In genomic region chr19:56108796-56109195, GRCm38 (mm10) we compare ENCODE assay signal across 13 mouse cellular contexts.
"Had no signal": no experiment of that assay in that cellular context is flagged by ENCODE, and none has a peak within 500 bp of the region (broad histone marks: within the 10 kb centered on the region; RNA-seq: fewer than 3 reads in every experiment).

No protein-coding gene starts in this region.

- H3K4me2 ChIP-seq: lung, embryonic 14.5 days; midbrain, embryonic 13.5 days; midbrain, embryonic 15.5 days; neural tube, embryonic 12.5 days; stomach, embryonic 15.5 days had no signal

- H3K27me3 ChIP-seq: midbrain, embryonic 13.5 days; midbrain, embryonic 15.5 days; stomach, embryonic 15.5 days had no signal

- H3K9me3 ChIP-seq: midbrain, embryonic 13.5 days; stomach, embryonic 15.5 days had no signal

- DNase-seq: lung, adult 18-20 months; lung, embryonic 14.5 days; lung, postnatal 10 days; lung, postnatal 4 days; right cerebral cortex, postnatal 14 days; thymus, postnatal 14 days; thymus, postnatal 36 days had no signal

- H3K9ac ChIP-seq: lung, embryonic 14.5 days; midbrain, embryonic 13.5 days; midbrain, embryonic 15.5 days; neural tube, embryonic 12.5 days; stomach, embryonic 15.5 days had no signal

- H3K36me3 ChIP-seq: midbrain, embryonic 10.5 days; midbrain, embryonic 13.5 days; midbrain, embryonic 15.5 days; neural tube, embryonic 12.5 days; stomach, embryonic 15.5 days had no signal

- H3K4me3 ChIP-seq: midbrain, embryonic 10.5 days; midbrain, embryonic 13.5 days; midbrain, embryonic 15.5 days; neural tube, embryonic 12.5 days; stomach, embryonic 15.5 days had no signal

- H3K27ac ChIP-seq: midbrain, embryonic 10.5 days; midbrain, embryonic 13.5 days; midbrain, embryonic 15.5 days; neural tube, embryonic 12.5 days; stomach, embryonic 15.5 days; stomach, postnatal 0 days had no signal

- ATAC-seq: midbrain, embryonic 13.5 days; midbrain, embryonic 15.5 days had no signal
